Mouse (Mus musculus) lung, adult 2 months (tissue): Measurements from ENCODE around the gene Erich3.

Source experiments
- CTCF ChIP-seq: fragments of 200-500 bp; IDR thresholded peaks from 2 replicates; pipeline ENCODE4 v1.5.1; 2011; ENCODE audit warnings: mild to moderate bottlenecking, low read length, control low read depth; ENCODE audit not compliant: insufficient read depth
- POLR2A ChIP-seq: fragments of 200-500 bp; IDR thresholded peaks from 2 replicates; pipeline ENCODE4 v1.6.1; 2011; ENCODE audit warnings: low read depth, mild to moderate bottlenecking, control low read depth, low read length, borderline replicate concordance; ENCODE audit errors: extremely low read depth

DNA sequence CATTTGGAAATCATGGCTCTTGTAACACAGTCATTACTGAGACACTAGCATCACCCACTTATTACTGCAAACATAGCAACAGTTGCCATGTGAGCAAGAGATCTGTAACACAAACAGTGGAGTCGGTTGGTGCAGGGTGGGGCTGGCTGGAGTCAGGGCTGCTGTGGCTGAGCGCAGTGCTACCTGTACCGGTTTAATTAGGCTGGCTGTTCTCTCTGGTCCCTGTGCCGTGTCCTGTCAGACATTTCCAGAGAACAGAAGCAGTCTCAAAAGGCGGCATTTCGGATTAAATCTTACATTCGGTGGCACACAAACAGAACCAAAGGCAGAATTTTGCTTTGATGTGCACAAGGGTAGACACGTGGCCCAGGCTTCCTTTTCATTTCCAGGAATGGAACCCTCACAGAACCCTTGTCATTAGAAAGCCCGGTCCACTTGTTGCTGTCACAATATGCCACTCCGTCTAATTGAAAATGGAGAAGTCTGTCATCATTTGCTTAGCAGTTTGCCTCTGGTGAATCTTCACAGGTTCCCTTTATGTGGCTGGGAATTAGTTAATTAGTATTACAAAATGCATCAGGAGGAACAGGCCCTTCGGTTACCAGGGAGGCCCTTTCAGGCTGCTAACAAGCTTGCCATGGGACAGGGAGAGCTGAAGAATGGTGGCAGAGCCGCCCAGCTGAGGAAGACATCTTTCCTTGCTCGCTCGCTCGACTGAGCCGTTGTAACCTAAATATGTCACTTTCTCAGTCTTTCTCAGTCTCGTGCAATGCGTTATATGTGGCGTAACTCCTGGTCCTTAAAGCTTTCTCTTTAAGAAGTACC, 153.4 kb downstream of the Erich3 start:
- TF ChIP-seq POLR2A (no peak), CTCF (no peak)
